Mouse (Mus musculus) CH12.LX (cell line): ENCODE results near the gene Ebf3. TPM values are rescaled to one million over a fixed set of nuclear protein-coding genes. Genes with fewer than 3 reads are reported as not detected.

Experiments used
- DNase-seq: peaks from one replicate; pipeline ENCODE4 v3.0.0-alpha.2; 2013; ENCODE audit errors: extremely low read depth
- H3K27ac ChIP-seq: 2 replicates; pipeline ENCODE4 v1.5.1; 2012; ENCODE audit warnings: low read depth, mild to moderate bottlenecking, control low read depth, moderate library complexity; ENCODE audit not compliant: insufficient read depth
- H3K27me3 ChIP-seq: replicated peaks from 2 replicates; pipeline ENCODE3; 2012; ENCODE audit warnings: inconsistent platforms
- H3K36me3 ChIP-seq, 2 experiments: replicated peaks in 1 of 2; 2 replicates each; pipeline versions ENCODE3 to v1.6.1; 2012; ENCODE audit warnings: inconsistent platforms in 1 of 2, low read length in 1 of 2, mild to moderate bottlenecking in 1 of 2, mixed read lengths in 1 of 2, moderate library complexity in 1 of 2; ENCODE audit not compliant: control insufficient read depth in 1 of 2, insufficient read depth in 1 of 2
- H3K4me1 ChIP-seq, 2 experiments: 2 replicates each; pipeline ENCODE4 v1.6.1; 2012; ENCODE audit warnings: inconsistent platforms in 1 of 2, moderate library complexity in 1 of 2; ENCODE audit not compliant: insufficient read depth in 2 of 2, control insufficient read depth in 1 of 2
- H3K4me2 ChIP-seq: 2 replicates; pipeline ENCODE4 v1.6.1; 2012; ENCODE audit warnings: low read depth, mild to moderate bottlenecking, control low read depth; ENCODE audit not compliant: poor library complexity, insufficient read depth, severe bottlenecking
- H3K4me3 ChIP-seq, 3 experiments: fragments of 150-350 bp in 1 of 3; sonication (generic) in 1 of 3; replicated peaks in 1 of 3; 2 replicates each; pipeline versions ENCODE3 to v1.5.1; 2011 to 2012; ENCODE audit warnings: low read depth in 2 of 3, low read length in 2 of 3, mild to moderate bottlenecking in 2 of 3, moderate library complexity in 2 of 3, control low read depth in 1 of 3, improper control_type of control experiment in 1 of 3, inconsistent platforms in 1 of 3, mixed read lengths in 1 of 3; ENCODE audit not compliant: poor library complexity in 1 of 3
- H3K79me2 ChIP-seq: replicated peaks from 2 replicates; pipeline ENCODE4 v1.6.1; 2012; ENCODE audit warnings: mild to moderate bottlenecking, moderate library complexity; ENCODE audit not compliant: control insufficient read depth, poor library complexity, insufficient read depth, severe bottlenecking; ENCODE audit errors: extremely low read depth
- H3K9ac ChIP-seq: 2 replicates; pipeline ENCODE4 v1.6.1; 2012; ENCODE audit warnings: low read depth, mild to moderate bottlenecking, control low read depth, moderate library complexity; ENCODE audit not compliant: insufficient read depth
- H3K9me3 ChIP-seq: replicated peaks from 2 replicates; pipeline ENCODE3; 2012; ENCODE audit warnings: low read length, inconsistent platforms, mixed read lengths
- GABPA ChIP-seq: IDR thresholded peaks from 2 replicates; pipeline ENCODE4 v1.6.1; 2012; ENCODE audit warnings: low read depth, low read length, improper control_type of control experiment, inconsistent platforms; ENCODE audit not compliant: insufficient replicate concordance
- HCFC1 ChIP-seq: IDR thresholded peaks from 2 replicates; pipeline ENCODE4 v1.6.1; 2012; ENCODE audit warnings: low read depth, mild to moderate bottlenecking, inconsistent platforms, low read length, improper control_type of control experiment
- IRF4 ChIP-seq: IDR thresholded peaks from 2 replicates; pipeline ENCODE4 v1.6.1; 2014; ENCODE audit warnings: low read depth, mild to moderate bottlenecking, inconsistent platforms, low read length, improper control_type of control experiment
- JUN ChIP-seq: IDR thresholded peaks from 2 replicates; pipeline ENCODE4 v1.6.1; 2011; ENCODE audit warnings: low read depth, mild to moderate bottlenecking, low read length, improper control_type of control experiment, moderate library complexity; ENCODE audit not compliant: insufficient read depth
- KAT2A ChIP-seq: IDR thresholded peaks from 2 replicates; pipeline ENCODE4 v1.6.1; 2012; ENCODE audit warnings: low read length, improper control_type of control experiment, inconsistent platforms; ENCODE audit not compliant: insufficient replicate concordance
- NRF1 ChIP-seq: IDR thresholded peaks from 2 replicates; pipeline ENCODE4 v1.6.1; 2014; ENCODE audit warnings: low read depth, mild to moderate bottlenecking, inconsistent platforms, low read length, improper control_type of control experiment, moderate library complexity
- PAX5 ChIP-seq: IDR thresholded peaks from 2 replicates; pipeline ENCODE4 v1.6.1; 2012; ENCODE audit warnings: low read length, inconsistent platforms, mixed read lengths
- POLR2A ChIP-seq: IDR thresholded peaks from 2 replicates; pipeline ENCODE4 v1.6.1; 2011; ENCODE audit warnings: low read depth, mild to moderate bottlenecking, improper control_type of control experiment, low read length
- RAD21 ChIP-seq: IDR thresholded peaks from 2 replicates; pipeline ENCODE4 v1.6.1; 2011; ENCODE audit warnings: low read depth, mild to moderate bottlenecking, low read length, improper control_type of control experiment, moderate library complexity
- RCOR1 ChIP-seq: conservative IDR thresholded peaks from 2 replicates; pipeline ENCODE4 v1.6.1; 2012; ENCODE audit warnings: low read depth, mild to moderate bottlenecking, inconsistent platforms, low read length, improper control_type of control experiment
- SMC3 ChIP-seq: IDR thresholded peaks from 2 replicates; pipeline ENCODE4 v1.6.1; 2011; ENCODE audit warnings: low read depth, low read length, improper control_type of control experiment
- TCF12 ChIP-seq: IDR thresholded peaks from 2 replicates; pipeline ENCODE4 v1.6.1; 2014; ENCODE audit warnings: low read depth, mild to moderate bottlenecking, inconsistent platforms, low read length, improper control_type of control experiment
- USF1 ChIP-seq: IDR thresholded peaks from 2 replicates; pipeline ENCODE4 v1.6.1; 2014; ENCODE audit warnings: low read depth, mild to moderate bottlenecking, inconsistent platforms, low read length, improper control_type of control experiment
- ZC3H11A ChIP-seq: IDR thresholded peaks from 2 replicates; pipeline ENCODE4 v1.6.1; 2012; ENCODE audit warnings: low read depth, mild to moderate bottlenecking, inconsistent platforms, low read length, improper control_type of control experiment
- ZMIZ1 ChIP-seq: IDR thresholded peaks from 2 replicates; pipeline ENCODE4 v1.6.1; 2012; ENCODE audit warnings: low read depth, mild to moderate bottlenecking, inconsistent platforms, low read length, improper control_type of control experiment
- ZNF384 ChIP-seq: IDR thresholded peaks from 2 replicates; pipeline ENCODE4 v1.6.1; 2012; ENCODE audit warnings: low read depth, low read length, improper control_type of control experiment, inconsistent platforms
- dilution Hi-C: fragments of 300-500 bp; cut with MboI; formaldehyde crosslinking; loops from 2 replicates; pipeline ENCODE4 v1.14.3; 2020; ENCODE audit warnings: low sequenced_read_pairs; ENCODE audit not compliant: extremely low pct_unique_long_range_greater_than_20kb, extremely low pct_ligation_motif_present
- in situ Hi-C: fragments of 300-500 bp; cut with MboI; formaldehyde crosslinking; loops from 3 replicates; pipeline ENCODE4 v1.14.3; 2019; ENCODE audit warnings: low sequenced_read_pairs, low pct_ligation_motif_present, low pct_unique_long_range_greater_than_20kb, mixed read lengths
- polyA plus RNA-seq: library from polyadenylated mRNA; unstranded; fragments of >175 nt; gene quantifications from 2 replicates; pipeline ENCODE4 v1.2.1, GENCODE M21; 2012; ENCODE audit warnings: low read depth; ENCODE audit not compliant: insufficient read length
- total RNA-seq, 2 experiments: library from RNA; depleted of rRNA; stranded (reverse); fragments of 300-350 nt in 1 of 2; fragments of >200 nt in 1 of 2; gene quantifications; 2 replicates each; pipeline ENCODE4 v1.2.3; 2012 to 2014

Gene Ebf3
- total and polyA plus RNA-seq, 3 experiments = 0.10 to 0.89 TPM; not detected in 1

DNA sequence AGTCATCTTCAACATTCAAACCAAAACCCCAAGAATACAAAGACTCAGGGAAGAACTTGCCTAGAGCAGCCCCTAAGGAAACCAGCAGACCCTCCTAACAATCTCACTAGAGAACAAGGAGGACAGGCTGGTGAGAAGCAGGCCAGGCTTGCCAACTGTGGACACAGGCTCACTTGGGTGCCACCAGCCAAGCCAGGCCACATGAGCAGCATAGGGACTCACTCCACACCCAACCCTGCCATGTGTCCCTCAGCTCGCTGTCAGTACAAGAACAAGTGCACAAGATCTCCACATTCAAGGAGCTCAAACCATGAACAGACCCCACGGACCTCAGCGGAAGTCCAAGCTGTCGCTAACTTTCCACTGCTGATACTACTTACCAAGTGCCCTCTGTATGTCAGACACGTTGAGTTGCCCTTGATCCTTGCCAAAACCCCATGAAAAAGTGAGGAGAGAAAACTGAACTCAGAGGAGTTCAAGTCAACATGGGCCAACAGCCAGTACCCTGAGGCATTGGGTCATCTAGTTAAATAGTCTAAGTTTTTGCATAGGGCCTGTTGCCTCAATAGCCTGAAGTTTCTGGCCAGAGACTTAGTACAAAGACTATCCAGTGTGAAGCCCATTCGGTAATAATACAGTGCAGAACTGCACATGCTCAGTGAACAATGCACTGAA is 91.3 kb downstream of the Ebf3 start:
- in situ Hi-C loops = no loop called here
- no peaks in the 10 kb centered on the region for H3K9me3 ChIP-seq

GRCm38 (mm10) chr7:137221599-137221998 is 92.6 kb downstream of the Ebf3 start:
- no peaks in the 10 kb centered on the region for H3K79me2 ChIP-seq
- in situ Hi-C loops (no loop called here), dilution Hi-C loops (no loop called here)
- H3K36me3 ChIP-seq = no peaks in the 10 kb centered on the region
- TF ChIP-seq JUN (no peak), KAT2A (no peak), SMC3 (no peak), ZMIZ1 (no peak), USF1 (no peak)
- H3K9me3 ChIP-seq = no peaks in the 10 kb centered on the region
- no peak overlapping the region for H3K4me2 ChIP-seq
- peaks cover 7 to 29% of the 10 kb centered on the region in 2 experiments for H3K4me1 ChIP-seq
- no peak overlapping the region for H3K9ac ChIP-seq
- no peak overlapping the region for H3K27ac ChIP-seq
- DNase-seq = no peak
- no peak overlapping the region for H3K4me3 ChIP-seq
- H3K27me3 ChIP-seq = no peaks in the 10 kb centered on the region

More for the DNA sequence above, 91.3 kb downstream of the Ebf3 start:
- no peak overlapping the region for H3K27ac ChIP-seq
- no peak overlapping the region for H3K4me3 ChIP-seq
- H3K36me3 ChIP-seq = no peaks in the 10 kb centered on the region
- no peak for DNase-seq
- TF ChIP-seq ZC3H11A (no peak), POLR2A (no peak), SMC3 (no peak), TCF12 (no peak), USF1 (no peak), IRF4 (no peak), RAD21 (no peak), PAX5 (no peak), NRF1 (no peak), HCFC1 (no peak), ZNF384 (no peak), GABPA (no peak), RCOR1 (no peak)
- TF ChIP-seq, all 38 proteins: peak for 0
- no peaks in the 10 kb centered on the region for H3K79me2 ChIP-seq
- no peaks in the 10 kb centered on the region for H3K27me3 ChIP-seq
- H3K9ac ChIP-seq = no peak overlapping the region
- no peak overlapping the region for H3K4me2 ChIP-seq
- peaks cover 14 to 42% of the 10 kb centered on the region in 2 experiments for H3K4me1 ChIP-seq
- dilution Hi-C loops = no loop called here
